Mouse (Mus musculus): ENCODE measurements around the gene Gm45208.

Gene Gm45208

GRCm38 (mm10) chrX:7772766-7773165 is 50.7 kb downstream of the Gm45208 start:
- peak in 1 of 2 experiments; percentile 20 for DNase-seq (ENCODE audit: low spot score in 2 of 2)

GRCm38 (mm10) chrX:7775501-7776205 is 53.6 kb downstream of the Gm45208 start:
- DNase-seq (ENCODE audit: low spot score in 2 of 2), result no peak

GRCm38 (mm10) chrX:7776329-7777082 is 54.5 kb downstream of the Gm45208 start:
- DNase-seq (ENCODE audit: low spot score in 2 of 2), result peak; percentile 66 to 84

GRCm38 (mm10) chrX:7778450-7779244 is 56.6 kb downstream of the Gm45208 start:
- peak in 1 of 2 experiments; percentile 32 for DNase-seq (ENCODE audit: low spot score in 2 of 2)

- DNase-seq (ENCODE audit: low spot score in 2 of 2), result peak in 1 of 2 experiments; percentile 13
These were observed 57.2 kb downstream of the Gm45208 start for GRCm38 (mm10) chrX:7779294-7779693.

Measured in spleen, postnatal 4 days (tissue).